Mouse (Mus musculus) olfactory bulb, adult 2 months (tissue): ENCODE results near the gene Zfp51. TPM values are rescaled to one million over a fixed set of nuclear protein-coding genes. Genes with fewer than 3 reads are reported as not detected.
"Not testable (repeated sequence)": the region's sequence is repeated elsewhere in the genome, so short reads cannot be mapped to it uniquely, and the experiment has no call there.

Experiments used
- H3K27ac ChIP-seq: fragments of 200-500 bp; 2 replicates; pipeline ENCODE4 v1.5.1; 2012; ENCODE audit warnings: low read depth, low read length; ENCODE audit not compliant: insufficient read depth
- H3K4me1 ChIP-seq: fragments of 200-500 bp; 2 replicates; pipeline ENCODE4 v1.6.1; 2012; ENCODE audit warnings: low read length; ENCODE audit not compliant: control insufficient read depth, insufficient read depth
- H3K4me3 ChIP-seq: fragments of 200-500 bp; 2 replicates; pipeline ENCODE4 v1.5.1; 2012; ENCODE audit warnings: mild to moderate bottlenecking, low read depth, low read length, moderate library complexity; ENCODE audit not compliant: insufficient read depth
- CTCF ChIP-seq: fragments of 200-500 bp; IDR thresholded peaks from 2 replicates; pipeline ENCODE4 v1.5.1; 2012; ENCODE audit warnings: low read depth, mild to moderate bottlenecking, low read length, moderate library complexity; ENCODE audit not compliant: insufficient read depth
- POLR2A ChIP-seq: fragments of 200-500 bp; IDR thresholded peaks from 2 replicates; pipeline ENCODE4 v1.6.1; 2012; ENCODE audit warnings: mild to moderate bottlenecking, low read depth, low read length, moderate library complexity; ENCODE audit not compliant: insufficient read depth
- WGBS: fragments of 180-500 bp; shearing (Covaris S2); methylation state at CpG from one replicate; pipeline ENCODE4 v1.1.7; 2018; 5-methylcytosine and 5-hydroxymethylcytosine counted together
- polyA plus RNA-seq: library from polyadenylated mRNA; stranded (reverse); fragments of >200 nt; gene quantifications from 2 replicates; pipeline ENCODE4 v1.2.4, GENCODE M21; 2012; ENCODE audit warnings: low replicate concordance; ENCODE audit not compliant: missing spikeins, insufficient read depth, insufficient read length

Zfp51 gene
- not detected in 2 replicates for polyA plus RNA-seq

- Histone ChIP-seq H3K27ac (peak within 1 kb of the TSS; percentile 80), H3K4me3 (peak within 1 kb of the TSS; percentile 85), H3K4me1 (0 out of 2 replicates have a peak, but pooled peaks cover 2% of the 10 kb centered on the region)
- peak; percentile 21; the same call in 1 of the 2 replicates for TF ChIP-seq POLR2A
- TF ChIP-seq CTCF: no peak
- under 1% methylated on average over 26 of the region's 26 CpGs for WGBS
Measured at GRCm38 (mm10) chr17:21450138-21450704, at the start of gene Zfp51. Gene Zfp51 (plus strand): TSS chr17:21450374.

GRCm38 (mm10) chr17:21422664-21423599, 27.2 kb upstream of the Zfp51 start, which contains the start of gene Zfp54:
Gene Zfp54 (plus strand): TSS chr17:21423227.
- no peak within 1 kb of the TSS for H3K27ac ChIP-seq
- peaks cover 6% of the 10 kb centered on the region for H3K4me1 ChIP-seq
- no peak for TF ChIP-seq POLR2A
- 0 out of 2 replicates have a peak, but pooled peaks have one; percentile 6 for TF ChIP-seq CTCF
- WGBS: under 1% methylated on average over 22 of the region's 22 CpGs
- H3K4me3 ChIP-seq: peak within 1 kb of the TSS; percentile 55

GRCm38 (mm10) chr17:21438806-21439400, 11.3 kb upstream of the Zfp51 start:
- H3K4me1 ChIP-seq, H3K4me3 ChIP-seq, H3K27ac ChIP-seq: not testable (repeated sequence)
- 82% methylated on average over 9 of the region's 9 CpGs for WGBS

GRCm38 (mm10) chr17:21449669-21450068, 505 bp upstream of the Zfp51 start:
- Histone ChIP-seq H3K27ac (peak overlapping the region; percentile 53; the same call in 1 of the 2 replicates), H3K4me1 (0 out of 2 replicates have a peak, but pooled peaks cover 2% of the 10 kb centered on the region), H3K4me3 (peak overlapping the region; percentile 85)
- no peak for TF ChIP-seq POLR2A
- no peak for TF ChIP-seq CTCF
- 0% methylated on average over 3 of the region's 3 CpGs for WGBS

GRCm38 (mm10) chr17:21463550-21463949, 13.4 kb downstream of the Zfp51 start:
- WGBS: 98% methylated on average over 5 of the region's 5 CpGs

GRCm38 (mm10) chr17:21472032-21472652, 22.0 kb downstream of the Zfp51 start:
- TF ChIP-seq CTCF (no peak), POLR2A (no peak)
- no peak overlapping the region for H3K4me3 ChIP-seq
- 68% methylated on average over 3 of the region's 3 CpGs for WGBS

More at GRCm38 (mm10) chr17:21463550-21463949, 13.4 kb downstream of the Zfp51 start:
- Histone ChIP-seq H3K4me3 (no peak overlapping the region), H3K27ac (no peak overlapping the region), H3K4me1 (no peaks in the 10 kb centered on the region)
- TF ChIP-seq POLR2A (no peak), CTCF (no peak)

GRCm38 (mm10) chr17:21472653-21473307, 22.6 kb downstream of the Zfp51 start:
- WGBS: 70% methylated on average over 2 of the region's 2 CpGs
- TF ChIP-seq POLR2A (no peak), CTCF (no peak)
- Histone ChIP-seq H3K4me1 (no peaks in the 10 kb centered on the region), H3K4me3 (no peak overlapping the region), H3K27ac (no peak overlapping the region)

More at GRCm38 (mm10) chr17:21472032-21472652, 22.0 kb downstream of the Zfp51 start:
- H3K27ac ChIP-seq: no peak overlapping the region
- no peaks in the 10 kb centered on the region for H3K4me1 ChIP-seq
